Mouse (Mus musculus) MEL (cell line): ENCODE data around the gene 1500009C09Rik.

Experiments used
- CTCF ChIP-seq, 3 experiments: IDR thresholded peaks in 2 of 3; conservative IDR thresholded peaks in 1 of 3; 2 replicates each; pipeline ENCODE4 v1.5.1; 2011 to 2012; ENCODE audit warnings: low read length in 3 of 3, low read depth in 2 of 3, mild to moderate bottlenecking in 2 of 3, improper control_type of control experiment in 1 of 3, inconsistent platforms in 1 of 3, mixed read lengths in 1 of 3, moderate library complexity in 1 of 3; ENCODE audit not compliant: control insufficient read depth in 1 of 3, insufficient read depth in 1 of 3, poor library complexity in 1 of 3, severe bottlenecking in 1 of 3
- E2F4 ChIP-seq: IDR thresholded peaks from 2 replicates; pipeline ENCODE4 v1.6.1; 2011; ENCODE audit warnings: low read depth, low read length, improper control_type of control experiment, borderline replicate concordance
- EP300 ChIP-seq, 2 experiments: IDR thresholded peaks; 2 replicates each; pipeline ENCODE4 v1.6.1; 2011; ENCODE audit warnings: improper control_type of control experiment in 2 of 2, low read length in 2 of 2, low read depth in 1 of 2, mild to moderate bottlenecking in 1 of 2
- GABPA ChIP-seq: IDR thresholded peaks from 2 replicates; pipeline ENCODE4 v1.6.1; 2012; ENCODE audit warnings: low read depth, mild to moderate bottlenecking, inconsistent platforms, low read length, improper control_type of control experiment, moderate library complexity
- MXI1 ChIP-seq: IDR thresholded peaks from 2 replicates; pipeline ENCODE4 v1.6.1; 2011; ENCODE audit warnings: mild to moderate bottlenecking, low read depth, low read length, improper control_type of control experiment
- NRF1 ChIP-seq: IDR thresholded peaks from 2 replicates; pipeline ENCODE4 v1.6.1; 2014; ENCODE audit warnings: low read depth, mild to moderate bottlenecking, inconsistent platforms, low read length, improper control_type of control experiment, moderate library complexity; ENCODE audit not compliant: poor library complexity, insufficient read depth, severe bottlenecking
- POLR2A ChIP-seq, 2 experiments: IDR thresholded peaks; 2 replicates each; pipeline ENCODE4 v1.6.1; 2011 to 2012; ENCODE audit warnings: low read length in 2 of 2, mild to moderate bottlenecking in 2 of 2, control low read depth in 1 of 2, improper control_type of control experiment in 1 of 2, low read depth in 1 of 2, moderate library complexity in 1 of 2; ENCODE audit not compliant: control insufficient read depth in 1 of 2, insufficient read depth in 1 of 2, poor library complexity in 1 of 2
- RAD21 ChIP-seq: IDR thresholded peaks from 2 replicates; pipeline ENCODE4 v1.6.1; 2011; ENCODE audit warnings: mild to moderate bottlenecking, low read depth, low read length, improper control_type of control experiment
- RCOR1 ChIP-seq: IDR thresholded peaks from 2 replicates; pipeline ENCODE4 v1.6.1; 2012; ENCODE audit warnings: low read depth, mild to moderate bottlenecking, inconsistent platforms, low read length, improper control_type of control experiment
- SMC3 ChIP-seq: IDR thresholded peaks from 2 replicates; pipeline ENCODE4 v1.6.1; 2011; ENCODE audit warnings: low read depth, low read length, improper control_type of control experiment
- USF1 ChIP-seq: IDR thresholded peaks from 2 replicates; pipeline ENCODE4 v1.6.1; 2014; ENCODE audit warnings: low read depth, mild to moderate bottlenecking, inconsistent platforms, low read length, improper control_type of control experiment, moderate library complexity

- no peak for TF ChIP-seq SMC3
- TF ChIP-seq POLR2A (IDR thresholded peaks at IDR 0.05; ENCODE audit: control insufficient read depth in 1 of 2, insufficient read depth in 1 of 2, low read depth in 1 of 2, low read length in 2 of 2, poor library complexity in 1 of 2), result no peak
- TF ChIP-seq CTCF (IDR thresholded peaks at IDR 0.05 in 2 of 3, conservative IDR thresholded peaks at IDR 0.05 in 1 of 3; ENCODE audit: control insufficient read depth in 1 of 3, insufficient read depth in 1 of 3, low read depth in 2 of 3, low read length in 3 of 3, poor library complexity in 1 of 3, severe bottlenecking in 1 of 3), result no peak
- TF ChIP-seq RAD21, result no peak
- no peak for TF ChIP-seq NRF1
- TF ChIP-seq MXI1, result no peak
- TF ChIP-seq USF1, result no peak
- TF ChIP-seq GABPA, result no peak
- no peak for TF ChIP-seq E2F4
- no peak for TF ChIP-seq RCOR1
- no peak for TF ChIP-seq EP300 (IDR thresholded peaks at IDR 0.05; ENCODE audit: low read depth in 1 of 2, low read length in 2 of 2)
Measured at GRCm38 (mm10) chr15:82274593-82274926, 22.4 kb downstream of the 1500009C09Rik start, which contains the start of gene Sept3.
